Mouse (Mus musculus): Measurements from ENCODE around the gene Lrig3. TPM values are rescaled to one million over a fixed set of nuclear protein-coding genes. Genes with fewer than 3 reads are reported as not detected.

Lrig3 gene
- polyA plus RNA-seq, 1 experiment from 2014 or later: 37.0 TPM

DNA sequence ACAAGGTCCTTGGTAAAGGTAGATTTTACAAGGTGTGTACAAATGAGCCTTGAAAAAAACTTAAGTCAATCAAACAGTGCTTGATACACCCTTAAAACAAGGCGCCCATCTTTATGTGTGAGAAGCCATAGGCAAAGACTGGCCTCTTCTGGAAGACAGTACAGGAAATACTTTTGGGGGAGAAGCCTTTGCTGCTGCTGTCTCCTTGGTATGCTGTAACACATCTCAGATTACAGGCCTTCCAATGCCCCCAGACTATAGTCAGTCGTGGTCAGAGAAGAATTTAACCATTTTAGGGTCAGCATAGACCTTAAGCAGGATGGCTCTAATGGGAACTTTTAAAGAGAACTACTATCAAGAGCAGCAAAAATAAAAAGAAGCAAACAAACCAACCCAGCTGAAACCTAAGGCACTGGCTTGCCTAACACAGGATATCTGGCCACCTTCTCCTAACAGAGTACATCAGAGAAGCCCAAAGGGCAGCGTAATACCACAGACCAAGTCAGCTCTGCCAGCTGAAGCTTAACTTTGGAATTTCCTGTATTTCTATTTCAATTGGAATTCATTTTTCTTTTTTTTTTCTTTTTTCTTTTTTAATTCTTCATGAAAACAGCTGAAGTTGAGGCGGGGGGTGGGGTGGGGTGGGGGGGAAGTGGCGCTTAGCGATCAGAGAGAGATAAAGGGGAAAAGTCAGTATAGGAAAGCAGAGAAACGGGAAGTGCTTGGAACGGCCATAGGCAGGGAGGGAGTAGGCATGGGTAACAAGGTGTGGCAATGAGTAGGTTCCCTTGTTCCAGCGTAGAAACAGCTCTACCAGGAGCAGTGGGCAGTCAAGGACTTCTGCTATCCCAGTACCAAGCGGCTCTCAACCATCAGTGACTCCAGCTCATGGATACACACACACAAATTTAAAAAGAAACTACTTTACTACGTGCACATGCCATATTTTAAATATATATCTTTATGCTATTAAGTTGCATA lies 28.2 kb upstream of the Lrig3 start:
- no peak overlapping the region for H3K4me3 ChIP-seq (ENCODE audit: low read depth, low read length)
- H3K27ac ChIP-seq (ENCODE audit: low read length): 0 out of 2 replicates have a peak overlapping the region, but pooled peaks have one; percentile 16
- H3K9ac ChIP-seq (replicated peaks; ENCODE audit: low read depth, low read length): no peak overlapping the region
- H3K4me1 ChIP-seq (ENCODE audit: control insufficient read depth, insufficient read depth, low read length): peaks cover 6% of the 10 kb centered on the region
- H3K9me3 ChIP-seq (ENCODE audit: control insufficient read depth, low read depth, low read length): no peaks in the 10 kb centered on the region
- 40% methylated on average over 11 of the region's 11 CpGs for WGBS
- peak; percentile 42; the same call in 1 of the 2 replicates for ATAC-seq (ENCODE audit: insufficient number of reproducible peaks, insufficient read depth, low FRiP score, low read depth)
- no peak overlapping the region for H3K4me2 ChIP-seq (replicated peaks; ENCODE audit: low read depth, low read length)
- H3K27me3 ChIP-seq (ENCODE audit: control insufficient read depth, insufficient read depth, low read length): no peaks in the 10 kb centered on the region
- H3K36me3 ChIP-seq (ENCODE audit: control insufficient read depth, insufficient read depth, low read length): no peaks in the 10 kb centered on the region

DNA sequence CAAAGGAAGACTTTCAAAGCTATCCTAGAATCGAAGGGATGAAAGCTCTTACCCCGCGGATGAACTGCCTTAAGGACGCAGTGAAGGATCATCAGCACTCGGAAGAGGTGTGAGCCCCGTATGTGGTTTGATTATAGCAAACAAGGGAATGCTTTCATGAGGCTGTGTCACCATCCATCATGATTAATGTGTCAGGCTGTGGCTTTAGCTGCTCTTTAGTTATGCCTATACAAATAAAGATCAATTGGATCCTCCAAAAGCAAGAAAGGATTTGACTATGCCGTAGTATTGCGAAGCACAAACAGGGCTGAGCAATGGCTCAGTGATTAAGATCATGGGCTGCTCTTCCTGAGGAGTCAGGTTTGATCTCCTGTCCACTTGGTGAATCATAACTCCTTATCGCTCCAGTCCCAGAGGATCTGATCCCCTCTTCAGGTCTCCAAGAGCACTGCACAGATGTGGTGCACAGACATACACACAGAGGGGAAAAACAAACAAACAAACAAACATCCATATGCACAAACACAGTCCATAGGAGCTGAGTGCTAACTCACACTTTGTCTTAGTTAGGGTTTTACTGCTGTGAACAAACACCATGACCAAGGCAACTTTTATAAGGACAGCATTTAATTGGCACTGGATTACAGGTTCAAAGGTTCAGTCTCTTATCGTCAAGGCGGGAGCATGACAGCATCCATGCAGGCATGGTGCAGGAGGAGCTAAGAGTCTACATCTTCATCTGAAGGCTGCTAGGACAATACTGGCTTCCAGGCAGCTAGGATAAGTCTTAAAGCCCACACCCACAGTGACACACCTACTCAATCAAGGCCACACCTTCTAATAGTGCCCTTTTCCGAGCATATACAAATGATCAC lies 27.2 kb upstream of the Lrig3 start:
- Histone ChIP-seq H3K36me3 (ENCODE audit: control insufficient read depth, insufficient read depth, low read length) (no peaks in the 10 kb centered on the region), H3K4me3 (ENCODE audit: low read depth, low read length) (no peak overlapping the region), H3K9me3 (ENCODE audit: control insufficient read depth, low read depth, low read length) (no peaks in the 10 kb centered on the region), H3K27ac (ENCODE audit: low read length) (no peak overlapping the region), H3K4me2 (replicated peaks; ENCODE audit: low read depth, low read length) (no peak overlapping the region), H3K9ac (replicated peaks; ENCODE audit: low read depth, low read length) (no peak overlapping the region), H3K4me1 (ENCODE audit: control insufficient read depth, insufficient read depth, low read length) (peaks cover 10% of the 10 kb centered on the region), H3K27me3 (ENCODE audit: control insufficient read depth, insufficient read depth, low read length) (no peaks in the 10 kb centered on the region)
- ATAC-seq (ENCODE audit: insufficient number of reproducible peaks, insufficient read depth, low FRiP score, low read depth): peak; percentile 76; the same call in 1 of the 2 replicates
- 38% methylated on average over 12 of the region's 12 CpGs for WGBS

GRCm38 (mm10) chr10:125940316-125941059 lies 25.5 kb upstream of the Lrig3 start:
- peaks cover 10% of the 10 kb centered on the region for H3K4me1 ChIP-seq (ENCODE audit: control insufficient read depth, insufficient read depth, low read length)
- no peaks in the 10 kb centered on the region for H3K36me3 ChIP-seq (ENCODE audit: control insufficient read depth, insufficient read depth, low read length)
- WGBS: 71% methylated on average over 11 of the region's 11 CpGs
- no peak overlapping the region for H3K9ac ChIP-seq (replicated peaks; ENCODE audit: low read depth, low read length)
- H3K4me2 ChIP-seq (replicated peaks; ENCODE audit: low read depth, low read length): no peak overlapping the region
- H3K9me3 ChIP-seq (ENCODE audit: control insufficient read depth, low read depth, low read length): no peaks in the 10 kb centered on the region
- no peak overlapping the region for H3K4me3 ChIP-seq (ENCODE audit: low read depth, low read length)
- H3K27me3 ChIP-seq (ENCODE audit: control insufficient read depth, insufficient read depth, low read length): no peaks in the 10 kb centered on the region
- H3K27ac ChIP-seq (ENCODE audit: low read length): no peak overlapping the region
- ATAC-seq (ENCODE audit: insufficient number of reproducible peaks, insufficient read depth, low FRiP score, low read depth): no peak

DNA sequence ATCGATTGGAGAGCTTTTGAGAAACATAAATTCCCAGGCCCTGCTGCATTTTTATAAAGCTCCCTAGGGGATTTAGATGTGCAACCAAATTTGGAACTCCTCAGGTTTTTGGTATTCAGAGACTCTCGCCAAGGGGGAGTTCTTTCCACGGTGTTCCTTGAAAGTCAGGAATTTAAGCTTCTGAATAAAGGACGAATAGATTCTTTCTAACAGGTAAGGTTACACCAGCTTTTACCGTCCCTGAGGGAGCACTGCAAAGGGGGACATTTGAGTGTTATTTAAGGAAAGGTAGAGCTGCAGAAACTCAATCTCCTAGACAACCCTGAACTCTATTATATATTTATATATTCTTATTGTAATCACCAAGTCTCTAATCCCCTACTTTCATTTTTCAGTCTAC lies 22.9 kb upstream of the Lrig3 start:
- H3K4me3 ChIP-seq (ENCODE audit: low read depth, low read length): no peak overlapping the region
- no peak for ATAC-seq (ENCODE audit: insufficient number of reproducible peaks, insufficient read depth, low FRiP score, low read depth)
- H3K9me3 ChIP-seq (ENCODE audit: control insufficient read depth, low read depth, low read length): no peaks in the 10 kb centered on the region
- H3K9ac ChIP-seq (replicated peaks; ENCODE audit: low read depth, low read length): no peak overlapping the region
- H3K4me1 ChIP-seq (ENCODE audit: control insufficient read depth, insufficient read depth, low read length): peaks cover 9% of the 10 kb centered on the region; the same call in 1 of the 2 replicates
- H3K4me2 ChIP-seq (replicated peaks; ENCODE audit: low read depth, low read length): no peak overlapping the region
- no peaks in the 10 kb centered on the region for H3K36me3 ChIP-seq (ENCODE audit: control insufficient read depth, insufficient read depth, low read length)
- no peak overlapping the region for H3K27ac ChIP-seq (ENCODE audit: low read length)
- H3K27me3 ChIP-seq (ENCODE audit: control insufficient read depth, insufficient read depth, low read length): no peaks in the 10 kb centered on the region
- WGBS: 31% methylated on average over 5 of the region's 5 CpGs

GRCm38 (mm10) chr10:125944762-125945504 lies 21.0 kb upstream of the Lrig3 start:
- Histone ChIP-seq H3K27me3 (ENCODE audit: control insufficient read depth, insufficient read depth, low read length) (no peaks in the 10 kb centered on the region), H3K4me3 (ENCODE audit: low read depth, low read length) (no peak overlapping the region), H3K27ac (ENCODE audit: low read length) (no peak overlapping the region), H3K36me3 (ENCODE audit: control insufficient read depth, insufficient read depth, low read length) (no peaks in the 10 kb centered on the region), H3K4me1 (ENCODE audit: control insufficient read depth, insufficient read depth, low read length) (peaks cover 13% of the 10 kb centered on the region; the same call in 1 of the 2 replicates), H3K9me3 (ENCODE audit: control insufficient read depth, low read depth, low read length) (no peaks in the 10 kb centered on the region), H3K9ac (replicated peaks; ENCODE audit: low read depth, low read length) (no peak overlapping the region), H3K4me2 (replicated peaks; ENCODE audit: low read depth, low read length) (no peak overlapping the region)
- WGBS: 58% methylated on average over 11 of the region's 11 CpGs
- no peak for ATAC-seq (ENCODE audit: insufficient number of reproducible peaks, insufficient read depth, low FRiP score, low read depth)

- Histone ChIP-seq H3K9me3 (ENCODE audit: control insufficient read depth, low read depth, low read length) (no peaks in the 10 kb centered on the region), H3K27me3 (ENCODE audit: control insufficient read depth, insufficient read depth, low read length) (no peaks in the 10 kb centered on the region), H3K36me3 (ENCODE audit: control insufficient read depth, insufficient read depth, low read length) (no peaks in the 10 kb centered on the region), H3K4me1 (ENCODE audit: control insufficient read depth, insufficient read depth, low read length) (peaks cover 9% of the 10 kb centered on the region; the same call in 1 of the 2 replicates), H3K27ac (ENCODE audit: low read length) (no peak overlapping the region), H3K9ac (replicated peaks; ENCODE audit: low read depth, low read length) (no peak overlapping the region), H3K4me3 (ENCODE audit: low read depth, low read length) (no peak overlapping the region), H3K4me2 (replicated peaks; ENCODE audit: low read depth, low read length) (peak overlapping the region; percentile 32)
- WGBS: 16% methylated on average over 15 of the region's 15 CpGs
- ATAC-seq (ENCODE audit: insufficient number of reproducible peaks, insufficient read depth, low FRiP score, low read depth): peak; percentile 43; the same call in 1 of the 2 replicates
These were observed 17.0 kb upstream of the Lrig3 start for GRCm38 (mm10) chr10:125948842-125949474.

DNA sequence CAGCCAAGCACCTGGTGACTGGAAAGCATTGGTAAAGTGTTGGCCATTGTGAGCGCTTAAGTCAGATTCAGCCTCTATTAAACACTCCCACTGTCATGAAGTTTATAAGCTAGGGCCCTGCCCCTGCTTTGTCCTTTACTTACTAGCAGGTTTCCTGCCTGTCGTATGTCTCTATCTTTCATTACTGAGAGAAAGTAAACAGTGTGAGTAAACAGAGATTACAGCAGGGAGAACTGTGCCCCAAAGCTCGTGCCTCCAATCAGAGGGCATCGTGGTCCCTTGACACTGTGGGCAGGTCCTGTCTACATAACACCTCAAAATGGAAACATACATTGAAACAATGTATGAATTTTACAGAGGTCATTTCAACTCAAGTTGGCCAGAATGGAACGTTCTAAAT lies 14.3 kb upstream of the Lrig3 start:
- Histone ChIP-seq H3K27me3 (ENCODE audit: control insufficient read depth, insufficient read depth, low read length) (no peaks in the 10 kb centered on the region), H3K27ac (ENCODE audit: low read length) (no peak overlapping the region), H3K4me1 (ENCODE audit: control insufficient read depth, insufficient read depth, low read length) (peaks cover 16% of the 10 kb centered on the region), H3K36me3 (ENCODE audit: control insufficient read depth, insufficient read depth, low read length) (no peaks in the 10 kb centered on the region), H3K9me3 (ENCODE audit: control insufficient read depth, low read depth, low read length) (no peaks in the 10 kb centered on the region), H3K4me2 (replicated peaks; ENCODE audit: low read depth, low read length) (no peak overlapping the region), H3K9ac (replicated peaks; ENCODE audit: low read depth, low read length) (no peak overlapping the region), H3K4me3 (ENCODE audit: low read depth, low read length) (no peak overlapping the region)
- 41% methylated on average over 5 of the region's 5 CpGs for WGBS
- ATAC-seq (ENCODE audit: insufficient number of reproducible peaks, insufficient read depth, low FRiP score, low read depth): peak; percentile 84

Measured in stomach, embryonic 14.5 days (tissue).